Mouse (Mus musculus) forelimb bud, embryonic 11.5 days (tissue): Measurements from ENCODE around the gene Clec12b.

Experiments used
- DNase-seq: peaks from one replicate; pipeline ENCODE4 v3.0.0-alpha.2; 2012; ENCODE audit warnings: low read depth, low spot score

The Clec12b gene

GRCm38 (mm10) chr6:129385774-129386173 lies at the start of gene Clec12b:
TSS of gene Clec12b (minus strand) at chr6:129385874.
- DNase-seq, result no peak

- DNase-seq, result no peak
Measured at GRCm38 (mm10) chr6:129434239-129434638, 48.6 kb upstream of the Clec12b start.

- no peak for DNase-seq
Measured at GRCm38 (mm10) chr6:129427281-129427680, 41.6 kb upstream of the Clec12b start.

GRCm38 (mm10) chr6:129425812-129426211 lies 40.1 kb upstream of the Clec12b start:
- DNase-seq, result no peak

GRCm38 (mm10) chr6:129425217-129425616 lies 39.5 kb upstream of the Clec12b start:
- DNase-seq, result no peak

- DNase-seq, result peak; percentile 70
Measured at GRCm38 (mm10) chr6:129423734-129424072, 38.0 kb upstream of the Clec12b start.

- DNase-seq, result no peak
Measured at GRCm38 (mm10) chr6:129423040-129423733, 37.5 kb upstream of the Clec12b start.

GRCm38 (mm10) chr6:129422311-129422710 lies 36.6 kb upstream of the Clec12b start:
- DNase-seq, result no peak

GRCm38 (mm10) chr6:129414177-129414576 lies 28.5 kb upstream of the Clec12b start:
- no peak for DNase-seq

GRCm38 (mm10) chr6:129408562-129408961 lies 22.9 kb upstream of the Clec12b start, which contains the start of gene Clec9a:
TSS of gene Clec9a (plus strand) at chr6:129408862.
- DNase-seq, result no peak

GRCm38 (mm10) chr6:129407324-129407723 lies 21.6 kb upstream of the Clec12b start:
- no peak for DNase-seq

GRCm38 (mm10) chr6:129405999-129406398 lies 20.3 kb upstream of the Clec12b start:
- DNase-seq, result no peak

- no peak for DNase-seq
Measured at GRCm38 (mm10) chr6:129403391-129403790, 17.7 kb upstream of the Clec12b start.

GRCm38 (mm10) chr6:129402404-129402803 lies 16.7 kb upstream of the Clec12b start:
- no peak for DNase-seq

GRCm38 (mm10) chr6:129399945-129400344 lies 14.3 kb upstream of the Clec12b start:
- DNase-seq, result no peak

GRCm38 (mm10) chr6:129396997-129397396 lies 11.3 kb upstream of the Clec12b start, which contains the start of gene Clec1b:
TSS of gene Clec1b (plus strand) at chr6:129397297.
- DNase-seq, result no peak

GRCm38 (mm10) chr6:129393732-129394131 lies 8.1 kb upstream of the Clec12b start:
- no peak for DNase-seq

GRCm38 (mm10) chr6:129393087-129393720 lies 7.5 kb upstream of the Clec12b start:
- no peak for DNase-seq

GRCm38 (mm10) chr6:129385000-129385399 lies 674 bp downstream of the Clec12b start:
- DNase-seq, result no peak

GRCm38 (mm10) chr6:129383466-129383865 lies 2.2 kb downstream of the Clec12b start:
- DNase-seq, result no peak

GRCm38 (mm10) chr6:129381736-129382135 lies 3.9 kb downstream of the Clec12b start:
- no peak for DNase-seq

- no peak for DNase-seq
Measured at GRCm38 (mm10) chr6:129380454-129380853, 5.2 kb downstream of the Clec12b start.

- no peak for DNase-seq
Measured at GRCm38 (mm10) chr6:129374937-129375471, 10.7 kb downstream of the Clec12b start.
